In the genomic region with DNA sequence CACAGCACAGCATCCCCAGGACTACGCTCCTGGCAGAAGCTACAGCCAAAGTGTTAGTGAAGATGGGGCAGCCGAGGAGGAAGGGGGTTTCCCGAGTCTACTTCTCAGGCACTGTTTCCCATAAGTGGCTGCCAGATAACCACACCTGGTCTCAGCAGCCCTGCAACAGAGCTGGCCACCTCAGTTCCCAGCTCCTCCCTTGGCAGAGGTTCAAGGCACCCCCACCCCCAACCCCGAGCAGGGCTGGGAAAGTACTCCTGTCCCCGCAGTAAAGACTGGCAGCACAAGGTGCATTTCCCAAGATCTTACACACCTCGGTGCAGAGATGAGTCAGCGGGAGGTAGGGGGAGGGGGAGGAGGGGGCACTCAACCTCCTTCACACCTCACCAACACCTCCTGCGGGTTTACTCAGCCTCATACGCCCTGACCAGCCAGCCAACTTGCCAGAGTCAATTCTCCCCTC, we compare ENCODE assay signal across 10 mouse cellular contexts. TPM values are rescaled to one million over a fixed set of nuclear protein-coding genes. Genes with fewer than 3 reads are reported as not detected.
A peak's percentile ranks its signal among the peaks of the same experiment; 100 is the strongest.
DNase-seq lines count a peak whose midpoint lies in the region; ATAC-seq and TF ChIP-seq lines count a peak whose summit lies in the region.
"Had no signal": no experiment of that assay in that cellular context is flagged by ENCODE, and none has a peak within 500 bp of the region (broad histone marks: within the 10 kb centered on the region; RNA-seq: fewer than 3 reads in every experiment).

No protein-coding gene starts in this region.

- H3K9ac ChIP-seq in kidney, embryonic 15.5 days: no peak overlapping the region
- peak overlapping the region; percentile 6; the same call in 1 of the 2 replicates for H3K9ac ChIP-seq in CH12.LX (ENCODE audit: insufficient read depth, low read depth)
- no peak overlapping the region for H3K9ac ChIP-seq in forebrain, embryonic 15.5 days (replicated peaks)
- no peak overlapping the region for H3K9ac ChIP-seq in midbrain, embryonic 15.5 days
- H3K9ac ChIP-seq: neural tube, embryonic 12.5 days had no signal

- peaks cover 86% of the 10 kb centered on the region for H3K79me2 ChIP-seq in CH12.LX (replicated peaks; ENCODE audit: control insufficient read depth, extremely low read depth, insufficient read depth, poor library complexity, severe bottlenecking)

- H3K4me2 ChIP-seq in kidney, embryonic 15.5 days: no peak overlapping the region
- H3K4me2 ChIP-seq in CH12.LX (ENCODE audit: insufficient read depth, low read depth, poor library complexity, severe bottlenecking): peak overlapping the region; percentile 62
- no peak overlapping the region for H3K4me2 ChIP-seq in forebrain, embryonic 15.5 days (replicated peaks)
- H3K4me2 ChIP-seq in midbrain, embryonic 15.5 days: no peak overlapping the region
- H3K4me2 ChIP-seq: neural tube, embryonic 12.5 days had no signal

- no peak overlapping the region for H3K27ac ChIP-seq in kidney, embryonic 15.5 days
- H3K27ac ChIP-seq in CH12.LX (ENCODE audit: insufficient read depth, low read depth): peak overlapping the region; percentile 99
- H3K27ac ChIP-seq in forebrain, embryonic 15.5 days (replicated peaks): no peak overlapping the region
- no peak overlapping the region for H3K27ac ChIP-seq in midbrain, embryonic 15.5 days
- H3K27ac ChIP-seq: neural tube, embryonic 12.5 days had no signal

- no peaks in the 10 kb centered on the region for H3K27me3 ChIP-seq in kidney, embryonic 15.5 days
- no peaks in the 10 kb centered on the region for H3K27me3 ChIP-seq in CH12.LX (replicated peaks)
- H3K27me3 ChIP-seq in forebrain, embryonic 15.5 days: no peaks in the 10 kb centered on the region
- H3K27me3 ChIP-seq in midbrain, embryonic 15.5 days (replicated peaks): no peaks in the 10 kb centered on the region
- H3K27me3 ChIP-seq: neural tube, embryonic 12.5 days had no signal

- H3K4me3 ChIP-seq in kidney, embryonic 15.5 days (replicated peaks): no peak overlapping the region
- peak overlapping the region in 2 of 3 experiments; percentile 1 to 70 for H3K4me3 ChIP-seq in CH12.LX (replicated peaks in 1 of 3; ENCODE audit: low read depth in 2 of 3, low read length in 2 of 3, poor library complexity in 1 of 3)
- no peak overlapping the region for H3K4me3 ChIP-seq in forebrain, embryonic 15.5 days
- no peak overlapping the region for H3K4me3 ChIP-seq in midbrain, embryonic 15.5 days
- H3K4me3 ChIP-seq: neural tube, embryonic 12.5 days had no signal

- in situ Hi-C loops in CH12.LX (cut with MboI; ENCODE audit: low pct_ligation_motif_present, low pct_unique_long_range_greater_than_20kb, low sequenced_read_pairs): no loop called here

- H3K36me3 ChIP-seq in kidney, embryonic 15.5 days: no peaks in the 10 kb centered on the region
- H3K36me3 ChIP-seq in CH12.LX (replicated peaks in 1 of 2; ENCODE audit: control insufficient read depth in 1 of 2, insufficient read depth in 1 of 2, low read length in 1 of 2): peaks cover 3 to 45% of the 10 kb centered on the region in 2 experiments
- H3K36me3 ChIP-seq in forebrain, embryonic 15.5 days: no peaks in the 10 kb centered on the region
- H3K36me3 ChIP-seq in midbrain, embryonic 15.5 days (replicated peaks): no peaks in the 10 kb centered on the region
- H3K36me3 ChIP-seq: neural tube, embryonic 12.5 days had no signal

- TF ChIP-seq POLR2A in CH12.LX (IDR thresholded peaks at IDR 0.05; ENCODE audit: low read depth, low read length): peak; percentile 51

- 45% methylated on average over 9 of the region's 9 CpGs for whole genome bisulfite sequencing in kidney, embryonic 15.5 days
- 63% methylated on average over 9 of the region's 9 CpGs for WGBS in forebrain, embryonic 15.5 days
- WGBS in midbrain, embryonic 15.5 days: 70% methylated on average over 9 of the region's 9 CpGs

- peak; percentile 18 for TF ChIP-seq RAD21 in CH12.LX (IDR thresholded peaks at IDR 0.05; ENCODE audit: low read depth, low read length)

- no peaks in the 10 kb centered on the region for H3K9me3 ChIP-seq in kidney, embryonic 15.5 days (replicated peaks)
- H3K9me3 ChIP-seq in CH12.LX (replicated peaks; ENCODE audit: low read length): peaks cover 18% of the 10 kb centered on the region
- H3K9me3 ChIP-seq in forebrain, embryonic 15.5 days: no peaks in the 10 kb centered on the region
- no peaks in the 10 kb centered on the region for H3K9me3 ChIP-seq in midbrain, embryonic 15.5 days
- H3K9me3 ChIP-seq: neural tube, embryonic 12.5 days had no signal

- DNase-seq in kidney, postnatal 36 days: no peak
- DNase-seq in CH12.LX (ENCODE audit: extremely low read depth): peak; percentile 95
- no peak for DNase-seq in frontal cortex, adult 2 months (ENCODE audit: extremely low spot score in 1 of 2, low spot score in 1 of 2)
- DNase-seq: kidney, adult 18-20 months had no signal

- peak; percentile 93 for TF ChIP-seq EP300 in CH12.LX (IDR thresholded peaks at IDR 0.05; ENCODE audit: low read length)

- ATAC-seq in kidney, embryonic 15.5 days (replicated peaks; ENCODE audit: low FRiP score): peak; percentile 33; the same call in 1 of the 2 replicates
- ATAC-seq in activated CD4-positive, CD25-positive, alpha-beta regulatory T cell, adult 4 months: peak; percentile 51
- ATAC-seq in megakaryocyte-erythroid progenitor cell, adult 5-6 weeks (replicated peaks; ENCODE audit: low FRiP score, low TSS enrichment, poor library complexity, severe bottlenecking): peak; percentile 59
- no peak for ATAC-seq in forebrain, embryonic 15.5 days (replicated peaks)
- no peak for ATAC-seq in midbrain, embryonic 15.5 days (replicated peaks)

- H3K4me1 ChIP-seq in kidney, embryonic 15.5 days: peaks cover 46% of the 10 kb centered on the region
- H3K4me1 ChIP-seq in CH12.LX (ENCODE audit: control insufficient read depth in 1 of 2, insufficient read depth in 2 of 2): peaks cover 53 to 95% of the 10 kb centered on the region in 2 experiments
- peaks cover 10% of the 10 kb centered on the region for H3K4me1 ChIP-seq in forebrain, embryonic 15.5 days
- H3K4me1 ChIP-seq in midbrain, embryonic 15.5 days: peaks cover 9% of the 10 kb centered on the region

- dilution Hi-C loops in CH12.LX (cut with MboI; ENCODE audit: extremely low pct_ligation_motif_present, extremely low pct_unique_long_range_greater_than_20kb, low sequenced_read_pairs): no loop called here

- TF ChIP-seq CTCF in CH12.LX (conservative IDR thresholded peaks at IDR 0.05 in 1 of 2, IDR thresholded peaks at IDR 0.05 in 1 of 2; ENCODE audit: low read depth in 2 of 2, low read length in 2 of 2): peak in 1 of 2 experiments; percentile 5; a peak in 1 of 4 replicates

TF ChIP-seq in CH12.LX, 34 proteins besides CTCF, POLR2A, EP300 and RAD21 (continues in another document):
- TF ChIP-seq POLR2AphosphoS2 (IDR thresholded peaks at IDR 0.05; ENCODE audit: low read depth, low read length) (peak; percentile 87; the same call in 1 of the 2 replicates), UBTF (IDR thresholded peaks at IDR 0.05; ENCODE audit: low read depth, low read length) (peak; percentile 42; the same call in 1 of the 2 replicates), TCF12 (IDR thresholded peaks at IDR 0.05; ENCODE audit: low read depth, low read length) (peak; percentile 99), ETS1 (conservative IDR thresholded peaks at IDR 0.05; ENCODE audit: low read depth, low read length) (peak; percentile 97), JUN (IDR thresholded peaks at IDR 0.05; ENCODE audit: insufficient read depth, low read depth, low read length) (peak; percentile 83), NRF1 (IDR thresholded peaks at IDR 0.05; ENCODE audit: low read depth, low read length) (peak; percentile 38; the same call in 1 of the 2 replicates), USF1 (IDR thresholded peaks at IDR 0.05; ENCODE audit: low read depth, low read length) (no peak), SMC3 (IDR thresholded peaks at IDR 0.05; ENCODE audit: low read depth, low read length) (peak; percentile 51), MYC (IDR thresholded peaks at IDR 0.05; ENCODE audit: low read depth, low read length) (peak; percentile 84), HCFC1 (IDR thresholded peaks at IDR 0.05; ENCODE audit: low read depth, low read length) (peak; percentile 40), MAX (IDR thresholded peaks at IDR 0.05; ENCODE audit: low read length) (no peak), MXI1 (IDR thresholded peaks at IDR 0.05; ENCODE audit: low read depth, low read length) (peak; percentile 76; the same call in 1 of the 2 replicates), MAZ (IDR thresholded peaks at IDR 0.05; ENCODE audit: low read depth, low read length) (peak; percentile 99), E2F4 (IDR thresholded peaks at IDR 0.05; ENCODE audit: insufficient replicate concordance, low read depth, low read length) (no peak; the same call in 1 of the 2 replicates), KAT2A (IDR thresholded peaks at IDR 0.05; ENCODE audit: insufficient replicate concordance, low read length) (0 out of 2 replicates have a peak, but pooled peaks have one; percentile 59), PAX5 (IDR thresholded peaks at IDR 0.05; ENCODE audit: low read length) (no peak), MAFK (IDR thresholded peaks at IDR 0.05; ENCODE audit: insufficient replicate concordance, low read length) (peak; percentile 57; the same call in 1 of the 2 replicates), TBP (conservative IDR thresholded peaks at IDR 0.05; ENCODE audit: low read depth, low read length) (no peak), IRF4 (IDR thresholded peaks at IDR 0.05; ENCODE audit: low read depth, low read length) (peak; percentile 99), ZC3H11A (IDR thresholded peaks at IDR 0.05; ENCODE audit: low read depth, low read length) (no peak), CHD2 (IDR thresholded peaks at IDR 0.05; ENCODE audit: low read length) (peak; percentile 97), MEF2A (IDR thresholded peaks at IDR 0.05; ENCODE audit: borderline replicate concordance, low read depth, low read length) (peak; percentile 90), CHD1 (IDR thresholded peaks at IDR 0.05; ENCODE audit: low read depth, low read length) (peak; percentile 65; the same call in 1 of the 2 replicates), RCOR1 (conservative IDR thresholded peaks at IDR 0.05; ENCODE audit: low read depth, low read length) (peak; percentile 90)

RNA-seq across cellular contexts. Expression of a gene that starts 14.2 kb away (rescaled TPM):
- polyA plus RNA-seq in kidney, embryonic 15.5 days (2015; fragmentation: Nextera tagmentation; extraction: Ambion mirVana): 2.6 and 3.3 TPM in 2 replicates
- 63.8 and 73.1 TPM in 2 replicates for total RNA-seq in CH12.LX (2012; rRNA removed)
- 21.3 and 22.5 TPM in 2 replicates for total RNA-seq in CH12.LX (2014; rRNA removed)
- polyA plus RNA-seq in CH12.LX (2012; ENCODE audit: insufficient read length, low read depth): 48.9 and 61.2 TPM in 2 replicates
- polyA plus RNA-seq in activated CD4-positive, CD25-positive, alpha-beta regulatory T cell, adult 4 months (2017; shearing (Covaris generic)): 1 to 10 TPM; 2.9 to 3.8 TPM
- total RNA-seq in megakaryocyte-erythroid progenitor cell, adult 5-6 weeks (2014; fragmentation: Nextera tagmentation): 5.4 and 11.9 TPM in 2 replicates
- total RNA-seq in megakaryocyte-erythroid progenitor cell, adult 5-6 weeks (2017): 10.6 and 13.6 TPM in 2 replicates
- 4.9 and 5.3 TPM in 2 replicates for polyA plus RNA-seq in forebrain, embryonic 15.5 days (2015; fragmentation: Nextera tagmentation; extraction: Ambion mirVana)
- 47.0 and 55.7 TPM in 2 replicates for polyA plus RNA-seq in frontal cortex, adult 2 months (2012; rRNA removed)
- 5.1 and 6.1 TPM in 2 replicates for polyA plus RNA-seq in midbrain, embryonic 15.5 days (2015; fragmentation: Nextera tagmentation; extraction: Ambion mirVana)

Comparison
In these comparisons a context has a peak if more than half of its experiments do, and no peak if none do; other contexts are left out.
1. ATAC-seq: peak in kidney, embryonic 15.5 days (single experiment), activated CD4-positive, CD25-positive, alpha-beta regulatory T cell, adult 4 months (single experiment) and megakaryocyte-erythroid progenitor cell, adult 5-6 weeks (single experiment); none in forebrain, embryonic 15.5 days (single experiment) and midbrain, embryonic 15.5 days (single experiment).
2. H3K4me3 ChIP-seq: peak in CH12.LX (2 of 3); none in kidney, embryonic 15.5 days (single experiment), forebrain, embryonic 15.5 days (single experiment) and midbrain, embryonic 15.5 days (single experiment).